Mouse (Mus musculus): Measurements from ENCODE around the gene Ifit1bl2. TPM values are rescaled to one million over a fixed set of nuclear protein-coding genes. Genes with fewer than 3 reads are reported as not detected.
"Not testable (repeated sequence)": the region's sequence is repeated elsewhere in the genome, so short reads cannot be mapped to it uniquely, and the experiment has no call there.

Ifit1bl2 gene
- polyA plus RNA-seq, 1 experiment from 2014 or later = 0.07 TPM

DNA sequence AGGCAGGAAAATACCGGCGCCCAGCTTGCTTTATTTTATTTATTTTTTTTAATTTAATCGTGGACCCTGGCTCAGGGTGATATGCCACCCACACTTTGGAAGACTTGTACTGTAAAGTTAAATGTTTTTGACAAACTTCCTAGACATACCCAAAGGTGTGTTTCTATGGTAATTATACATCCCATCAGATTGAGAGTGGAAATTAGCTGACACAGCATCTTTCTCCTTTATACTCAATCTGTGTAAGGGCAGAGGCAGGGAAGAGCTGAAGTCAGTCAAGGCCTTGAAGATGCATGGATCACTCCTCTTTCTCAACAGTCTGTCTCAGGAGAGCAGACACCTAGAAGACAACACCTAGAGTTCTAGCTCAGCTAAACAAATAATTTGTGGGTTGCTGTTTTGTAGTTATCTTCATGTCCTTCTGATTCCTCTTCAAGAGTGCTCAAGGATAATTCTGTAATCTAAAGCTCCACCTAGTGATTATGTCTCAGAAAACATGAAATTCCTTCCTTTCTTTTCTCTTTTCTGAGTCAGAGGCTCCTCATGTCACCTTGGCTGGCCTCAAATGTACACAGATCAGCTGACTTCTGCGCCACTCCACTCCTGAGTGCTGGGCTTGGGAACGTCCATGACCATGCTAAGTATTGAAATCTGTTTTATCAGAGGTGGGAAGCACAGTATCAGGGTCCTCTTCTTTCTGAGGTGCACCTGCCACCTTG, 54.6 kb downstream of the Ifit1bl2 start:
- 74% methylated on average over 5 of the region's 5 CpGs for WGBS
- not testable (repeated sequence) for H3K9ac ChIP-seq (ENCODE audit: low read length); H3K4me2 ChIP-seq (ENCODE audit: low read depth, severe bottlenecking); H3K9me3 ChIP-seq (ENCODE audit: control insufficient read depth, low read length); H3K36me3 ChIP-seq (ENCODE audit: control insufficient read depth, insufficient read depth, low read length); H3K4me1 ChIP-seq (ENCODE audit: control insufficient read depth, insufficient read depth, low read length); H3K27ac ChIP-seq (replicated peaks; ENCODE audit: low read depth, low read length); H3K27me3 ChIP-seq (ENCODE audit: control insufficient read depth, insufficient read depth, low read length); ATAC-seq (ENCODE audit: insufficient number of reproducible peaks, low FRiP score, low TSS enrichment, low read depth); DNase-seq (ENCODE audit: low spot score); H3K4me3 ChIP-seq (ENCODE audit: low read depth, low read length)

DNA sequence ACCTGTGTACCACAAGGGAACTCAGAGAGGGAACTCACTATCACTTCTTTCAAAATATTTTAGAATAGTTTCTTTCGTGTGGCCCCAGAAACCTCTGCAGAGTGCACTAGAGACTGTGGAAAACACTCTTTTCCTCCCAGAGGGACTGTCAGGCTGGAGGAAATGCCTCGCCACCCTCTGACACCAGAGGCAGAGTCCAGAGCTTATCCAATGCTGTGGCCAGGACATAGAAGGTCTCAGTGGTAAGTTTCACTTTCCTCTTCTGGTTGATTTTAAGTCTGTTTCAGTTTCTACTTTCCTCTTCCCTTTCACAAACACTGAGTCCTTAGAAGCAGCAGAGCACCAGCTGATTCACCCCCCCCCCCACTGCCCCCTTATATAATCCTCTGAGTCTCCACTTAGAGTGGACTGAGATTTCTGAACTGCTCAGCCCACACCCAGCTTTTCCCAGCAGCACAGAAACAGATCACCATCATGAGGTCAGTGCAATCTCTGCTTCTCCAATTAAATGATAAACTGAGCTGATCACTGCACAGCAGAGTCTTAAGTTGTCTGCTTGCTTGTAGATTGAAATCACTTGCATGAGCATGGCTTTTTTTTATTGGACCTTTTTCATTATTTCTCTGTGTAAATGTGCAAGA, 57.3 kb downstream of the Ifit1bl2 start, which contains the start of gene Ifit3:
Ifit3 (plus strand) TSS at position 406 of the 641 bp plus-strand sequence.
- H3K9ac ChIP-seq (ENCODE audit: low read length); H3K9me3 ChIP-seq (ENCODE audit: control insufficient read depth, low read length); H3K4me1 ChIP-seq (ENCODE audit: control insufficient read depth, insufficient read depth, low read length); H3K27ac ChIP-seq (replicated peaks; ENCODE audit: low read depth, low read length); H3K4me2 ChIP-seq (ENCODE audit: low read depth, severe bottlenecking); ATAC-seq (ENCODE audit: insufficient number of reproducible peaks, low FRiP score, low TSS enrichment, low read depth); H3K36me3 ChIP-seq (ENCODE audit: control insufficient read depth, insufficient read depth, low read length); H3K4me3 ChIP-seq (ENCODE audit: low read depth, low read length); DNase-seq (ENCODE audit: low spot score); H3K27me3 ChIP-seq (ENCODE audit: control insufficient read depth, insufficient read depth, low read length): not testable (repeated sequence)
- WGBS = 64% methylated on average over 2 of the region's 2 CpGs

DNA sequence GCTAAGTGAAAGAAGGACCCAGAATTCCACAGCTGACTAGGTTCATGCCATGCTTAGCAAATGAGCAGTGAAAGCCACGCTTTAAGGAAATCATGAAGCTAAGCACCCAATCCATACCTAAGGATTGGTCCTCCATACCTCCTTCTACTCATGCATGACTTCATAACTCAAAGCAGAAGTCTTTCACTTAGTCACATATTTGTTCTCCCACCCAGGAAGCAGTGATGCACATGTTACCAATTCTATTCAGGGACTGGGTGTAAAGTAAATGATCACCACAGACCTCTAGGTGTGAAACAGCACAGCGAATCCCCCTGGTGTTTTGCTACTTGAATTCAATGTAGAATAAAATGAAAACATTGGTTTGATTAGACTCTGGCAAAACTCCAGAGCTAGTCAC, 57.8 kb downstream of the Ifit1bl2 start:
- WGBS = 80% methylated on average over 2 of the region's 2 CpGs
- H3K27me3 ChIP-seq (ENCODE audit: control insufficient read depth, insufficient read depth, low read length); H3K9me3 ChIP-seq (ENCODE audit: control insufficient read depth, low read length); H3K27ac ChIP-seq (replicated peaks; ENCODE audit: low read depth, low read length); DNase-seq (ENCODE audit: low spot score); ATAC-seq (ENCODE audit: insufficient number of reproducible peaks, low FRiP score, low TSS enrichment, low read depth); H3K36me3 ChIP-seq (ENCODE audit: control insufficient read depth, insufficient read depth, low read length); H3K4me3 ChIP-seq (ENCODE audit: low read depth, low read length); H3K4me2 ChIP-seq (ENCODE audit: low read depth, severe bottlenecking); H3K9ac ChIP-seq (ENCODE audit: low read length); H3K4me1 ChIP-seq (ENCODE audit: control insufficient read depth, insufficient read depth, low read length): not testable (repeated sequence)

GRCm38 (mm10) chr19:34577121-34577520, 63.4 kb downstream of the Ifit1bl2 start:
- WGBS = 72% methylated on average over 1 of the region's 1 CpGs
- DNase-seq (ENCODE audit: low spot score) = no peak
- no peak overlapping the region for H3K9ac ChIP-seq (ENCODE audit: low read length)
- no peaks in the 10 kb centered on the region for H3K36me3 ChIP-seq (ENCODE audit: control insufficient read depth, insufficient read depth, low read length)
- H3K4me1 ChIP-seq (ENCODE audit: control insufficient read depth, insufficient read depth, low read length) = no peaks in the 10 kb centered on the region
- H3K27ac ChIP-seq (replicated peaks; ENCODE audit: low read depth, low read length) = no peak overlapping the region
- H3K4me3 ChIP-seq (ENCODE audit: low read depth, low read length) = no peak overlapping the region
- no peak overlapping the region for H3K4me2 ChIP-seq (ENCODE audit: low read depth, severe bottlenecking)
- no peaks in the 10 kb centered on the region for H3K9me3 ChIP-seq (ENCODE audit: control insufficient read depth, low read length)
- ATAC-seq (ENCODE audit: insufficient number of reproducible peaks, low FRiP score, low TSS enrichment, low read depth) = no peak
- no peaks in the 10 kb centered on the region for H3K27me3 ChIP-seq (ENCODE audit: control insufficient read depth, insufficient read depth, low read length)

DNA sequence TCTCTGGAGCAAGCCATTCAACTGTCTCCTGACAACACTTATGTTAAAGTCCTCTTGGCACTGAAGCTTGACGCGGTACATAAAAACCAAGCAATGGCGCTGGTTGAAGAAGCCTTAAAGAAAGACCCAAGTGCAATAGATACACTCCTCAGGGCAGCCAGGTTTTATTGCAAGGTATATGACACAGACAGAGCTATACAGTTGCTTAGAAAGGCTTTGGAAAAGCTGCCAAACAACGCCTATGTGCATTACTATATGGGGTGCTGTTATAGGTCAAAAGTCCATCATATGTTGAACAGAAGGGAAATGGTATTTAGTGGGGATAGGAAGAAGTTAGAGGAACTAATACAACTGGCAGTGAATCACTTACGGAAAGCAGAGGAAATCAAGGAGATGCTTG, 66.9 kb downstream of the Ifit1bl2 start:
- H3K27me3 ChIP-seq (ENCODE audit: control insufficient read depth, insufficient read depth, low read length) = no peaks in the 10 kb centered on the region
- no peaks in the 10 kb centered on the region for H3K36me3 ChIP-seq (ENCODE audit: control insufficient read depth, insufficient read depth, low read length)
- 92% methylated on average over 5 of the region's 5 CpGs for WGBS
- H3K27ac ChIP-seq (replicated peaks; ENCODE audit: low read depth, low read length) = no peak overlapping the region
- no peaks in the 10 kb centered on the region for H3K9me3 ChIP-seq (ENCODE audit: control insufficient read depth, low read length)
- ATAC-seq (ENCODE audit: insufficient number of reproducible peaks, low FRiP score, low TSS enrichment, low read depth) = no peak
- no peaks in the 10 kb centered on the region for H3K4me1 ChIP-seq (ENCODE audit: control insufficient read depth, insufficient read depth, low read length)
- no peak for DNase-seq (ENCODE audit: low spot score)
- H3K9ac ChIP-seq (ENCODE audit: low read length) = no peak overlapping the region
- no peak overlapping the region for H3K4me3 ChIP-seq (ENCODE audit: low read depth, low read length)
- H3K4me2 ChIP-seq (ENCODE audit: low read depth, severe bottlenecking) = no peak overlapping the region

- DNase-seq (ENCODE audit: low spot score) = no peak
- WGBS = 87% methylated on average over 1 of the region's 1 CpGs
Measured at GRCm38 (mm10) chr19:34571080-34571479, 69.5 kb downstream of the Ifit1bl2 start.

DNA sequence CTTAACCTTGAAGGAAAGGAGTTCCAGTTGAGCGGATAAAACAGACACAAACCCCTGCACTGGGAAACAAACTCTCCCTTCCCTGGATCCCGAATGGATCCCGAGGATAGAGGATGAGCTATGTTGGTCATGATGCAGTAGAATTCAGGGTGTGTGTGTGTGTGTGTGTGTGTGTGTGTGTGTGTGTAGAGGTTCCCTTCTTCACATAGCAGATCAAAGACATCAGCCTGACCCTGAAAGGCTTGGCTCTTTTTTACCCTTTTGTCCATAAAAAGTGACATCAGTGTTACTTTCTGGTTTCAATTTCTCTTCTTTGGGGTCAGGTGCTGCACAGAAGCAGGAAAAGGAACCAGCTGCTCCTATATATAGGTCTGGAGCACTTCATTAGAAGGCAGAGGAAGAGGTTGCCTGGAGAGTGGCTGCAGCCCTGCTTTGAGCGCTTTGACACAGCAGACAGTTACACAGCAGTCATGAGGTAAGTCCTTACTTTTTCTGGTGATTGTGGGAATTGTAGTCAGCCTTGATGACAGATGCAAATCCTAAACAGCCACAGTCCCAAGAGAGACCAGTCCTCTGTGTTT, 70.6 kb downstream of the Ifit1bl2 start:
- no peaks in the 10 kb centered on the region for H3K9me3 ChIP-seq (ENCODE audit: control insufficient read depth, low read length)
- no peak overlapping the region for H3K4me2 ChIP-seq (ENCODE audit: low read depth, severe bottlenecking)
- WGBS = 67% methylated on average over 4 of the region's 4 CpGs
- no peaks in the 10 kb centered on the region for H3K27me3 ChIP-seq (ENCODE audit: control insufficient read depth, insufficient read depth, low read length)
- ATAC-seq (ENCODE audit: insufficient number of reproducible peaks, low FRiP score, low TSS enrichment, low read depth) = no peak
- DNase-seq (ENCODE audit: low spot score) = no peak
- no peak overlapping the region for H3K9ac ChIP-seq (ENCODE audit: low read length)
- H3K4me3 ChIP-seq (ENCODE audit: low read depth, low read length) = no peak overlapping the region
- no peaks in the 10 kb centered on the region for H3K36me3 ChIP-seq (ENCODE audit: control insufficient read depth, insufficient read depth, low read length)
- H3K27ac ChIP-seq (replicated peaks; ENCODE audit: low read depth, low read length) = no peak overlapping the region
- H3K4me1 ChIP-seq (ENCODE audit: control insufficient read depth, insufficient read depth, low read length) = no peaks in the 10 kb centered on the region

More at GRCm38 (mm10) chr19:34571080-34571479, 69.5 kb downstream of the Ifit1bl2 start:
- no peak overlapping the region for H3K4me2 ChIP-seq (ENCODE audit: low read depth, severe bottlenecking)
- H3K9ac ChIP-seq (ENCODE audit: low read length) = no peak overlapping the region
- ATAC-seq (ENCODE audit: insufficient number of reproducible peaks, low FRiP score, low TSS enrichment, low read depth) = no peak
- H3K4me3 ChIP-seq (ENCODE audit: low read depth, low read length) = no peak overlapping the region
- no peaks in the 10 kb centered on the region for H3K9me3 ChIP-seq (ENCODE audit: control insufficient read depth, low read length)
- H3K27ac ChIP-seq (replicated peaks; ENCODE audit: low read depth, low read length) = no peak overlapping the region
- no peaks in the 10 kb centered on the region for H3K27me3 ChIP-seq (ENCODE audit: control insufficient read depth, insufficient read depth, low read length)
- no peaks in the 10 kb centered on the region for H3K4me1 ChIP-seq (ENCODE audit: control insufficient read depth, insufficient read depth, low read length)
- H3K36me3 ChIP-seq (ENCODE audit: control insufficient read depth, insufficient read depth, low read length) = no peaks in the 10 kb centered on the region

- WGBS = 53% methylated on average over 7 of the region's 7 CpGs
- Histone ChIP-seq H3K4me3 (ENCODE audit: low read depth, low read length) (no peak overlapping the region), H3K4me1 (ENCODE audit: control insufficient read depth, insufficient read depth, low read length) (no peaks in the 10 kb centered on the region), H3K9ac (ENCODE audit: low read length) (no peak overlapping the region), H3K36me3 (ENCODE audit: control insufficient read depth, insufficient read depth, low read length) (no peaks in the 10 kb centered on the region), H3K4me2 (ENCODE audit: low read depth, severe bottlenecking) (no peak overlapping the region), H3K9me3 (ENCODE audit: control insufficient read depth, low read length) (no peaks in the 10 kb centered on the region), H3K27ac (replicated peaks; ENCODE audit: low read depth, low read length) (no peak overlapping the region), H3K27me3 (ENCODE audit: control insufficient read depth, insufficient read depth, low read length) (no peaks in the 10 kb centered on the region)
- DNase-seq (ENCODE audit: low spot score) (peak; percentile 34), ATAC-seq (ENCODE audit: insufficient number of reproducible peaks, low FRiP score, low TSS enrichment, low read depth) (no peak)
Measured at GRCm38 (mm10) chr19:34568988-34569895, 71.3 kb downstream of the Ifit1bl2 start.
